Mouse (Mus musculus) kidney, adult 2 months (tissue): ENCODE results near the gene Txnip. TPM values are rescaled to one million over a fixed set of nuclear protein-coding genes. Genes with fewer than 3 reads are reported as not detected.

Experiments
- DNase-seq: peaks from one replicate; pipeline ENCODE4 v3.0.0; 2021
- H3K27ac ChIP-seq: fragments of 200-500 bp; 2 replicates; pipeline ENCODE4 v1.5.1; 2012; ENCODE audit warnings: low read depth, low read length, control low read depth, inconsistent platforms; ENCODE audit not compliant: insufficient read depth
- H3K27me3 ChIP-seq: fragments of 200-500 bp; replicated peaks from 2 replicates; pipeline ENCODE4 v1.6.1; 2012; ENCODE audit warnings: mild to moderate bottlenecking, moderate library complexity, low read length, inconsistent platforms; ENCODE audit not compliant: control insufficient read depth, insufficient read depth
- H3K36me3 ChIP-seq: fragments of 200-500 bp; 2 replicates; pipeline ENCODE4 v1.6.1; 2012; ENCODE audit warnings: mild to moderate bottlenecking, moderate library complexity, low read length, inconsistent platforms; ENCODE audit not compliant: control insufficient read depth, insufficient read depth
- H3K4me1 ChIP-seq: fragments of 200-500 bp; 2 replicates; pipeline ENCODE4 v1.6.1; 2011; ENCODE audit warnings: low read length; ENCODE audit not compliant: control insufficient read depth, insufficient read depth
- H3K4me3 ChIP-seq: fragments of 200-500 bp; 2 replicates; pipeline ENCODE4 v1.5.1; 2011; ENCODE audit warnings: mild to moderate bottlenecking, low read depth, low read length, control low read depth; ENCODE audit not compliant: insufficient read depth
- CTCF ChIP-seq: fragments of 200-500 bp; conservative IDR thresholded peaks from 2 replicates; pipeline ENCODE4 v1.5.1; 2011; ENCODE audit warnings: low read depth, mild to moderate bottlenecking, control low read depth, low read length, moderate library complexity, mixed read lengths; ENCODE audit not compliant: insufficient read depth, insufficient read length
- POLR2A ChIP-seq: fragments of 200-500 bp; IDR thresholded peaks from one replicate; pipeline ENCODE4 v1.6.1; 2011; ENCODE audit warnings: low read depth, low read length, control low read depth
- WGBS: fragments of 180-500 bp; shearing (Covaris S2); methylation state at CpG from one replicate; pipeline ENCODE4 v1.1.7; 2018; 5-methylcytosine and 5-hydroxymethylcytosine counted together
- polyA plus RNA-seq: library from polyadenylated mRNA; depleted of rRNA; stranded (reverse); fragments of >200 nt; gene quantifications from 2 replicates; pipeline ENCODE4 v1.2.3, GENCODE M21; 2012

Gene Txnip
- polyA plus RNA-seq, 1 experiment, result 518 TPM

GRCm38 (mm10) chr3:96551890-96552289 lies 5.9 kb upstream of the Txnip start:
- Histone ChIP-seq H3K4me1 (peaks cover 25% of the 10 kb centered on the region; the same call in 1 of the 2 replicates), H3K27me3 (no peaks in the 10 kb centered on the region), H3K27ac (peak overlapping the region; percentile 71), H3K4me3 (no peak overlapping the region), H3K36me3 (no peaks in the 10 kb centered on the region)
- WGBS, result 47% methylated on average over 7 of the region's 7 CpGs
- DNase-seq, result no peak
- no peak for TF ChIP-seq POLR2A
- TF ChIP-seq CTCF, result no peak

GRCm38 (mm10) chr3:96553601-96554000 lies 4.2 kb upstream of the Txnip start:
- DNase-seq, result no peak
- Histone ChIP-seq H3K27me3 (no peaks in the 10 kb centered on the region), H3K36me3 (no peaks in the 10 kb centered on the region; the same call in 1 of the 2 replicates), H3K27ac (peak overlapping the region; percentile 97; the same call in 1 of the 2 replicates), H3K4me3 (no peak overlapping the region), H3K4me1 (peaks cover 23% of the 10 kb centered on the region; the same call in 1 of the 2 replicates)
- no peak for TF ChIP-seq POLR2A
- no peak for TF ChIP-seq CTCF
- 82% methylated on average over 6 of the region's 6 CpGs for WGBS

- DNase-seq, result no peak
- Histone ChIP-seq H3K27ac (peak overlapping the region; percentile 97), H3K4me1 (peaks cover 23% of the 10 kb centered on the region; the same call in 1 of the 2 replicates), H3K27me3 (no peaks in the 10 kb centered on the region), H3K4me3 (no peak overlapping the region), H3K36me3 (peaks cover 5% of the 10 kb centered on the region; the same call in 1 of the 2 replicates)
- TF ChIP-seq CTCF (no peak), POLR2A (no peak)
- 59% methylated on average over 6 of the region's 6 CpGs for WGBS
Observed at GRCm38 (mm10) chr3:96554251-96554650, 3.5 kb upstream of the Txnip start.

- 5% methylated on average over 12 of the region's 12 CpGs for WGBS
- Histone ChIP-seq H3K36me3 (peaks cover 13% of the 10 kb centered on the region), H3K27ac (peak overlapping the region; percentile 97), H3K27me3 (no peaks in the 10 kb centered on the region), H3K4me3 (no peak overlapping the region), H3K4me1 (peaks cover 23% of the 10 kb centered on the region; the same call in 1 of the 2 replicates)
- DNase-seq, result peak; percentile 96
- TF ChIP-seq POLR2A (no peak), CTCF (no peak)
Observed at GRCm38 (mm10) chr3:96555041-96555596, 2.6 kb upstream of the Txnip start.

GRCm38 (mm10) chr3:96555999-96556614 lies 1.6 kb upstream of the Txnip start:
- H3K27ac ChIP-seq, result peak overlapping the region; percentile 97
- WGBS, result 52% methylated on average over 15 of the region's 15 CpGs
- H3K4me3 ChIP-seq, result no peak overlapping the region

GRCm38 (mm10) chr3:96556651-96557635 lies 814 bp upstream of the Txnip start:
- Histone ChIP-seq H3K36me3 (peaks cover 28% of the 10 kb centered on the region), H3K27ac (peak overlapping the region; percentile 99), H3K4me1 (peaks cover 16% of the 10 kb centered on the region; the same call in 1 of the 2 replicates), H3K4me3 (peak overlapping the region; percentile 67), H3K27me3 (no peaks in the 10 kb centered on the region)
- 5% methylated on average over 22 of the region's 22 CpGs for WGBS
- peak; percentile 60 for DNase-seq
- no peak for TF ChIP-seq CTCF
- TF ChIP-seq POLR2A, result no peak

More at GRCm38 (mm10) chr3:96555999-96556614, 1.6 kb upstream of the Txnip start:
- no peak for TF ChIP-seq CTCF
- TF ChIP-seq POLR2A, result no peak
- Histone ChIP-seq H3K36me3 (peaks cover 23% of the 10 kb centered on the region), H3K4me1 (peaks cover 23% of the 10 kb centered on the region; the same call in 1 of the 2 replicates), H3K27me3 (no peaks in the 10 kb centered on the region)
- peak; percentile 29 for DNase-seq
